Mouse (Mus musculus) telencephalon, adult 2 months (tissue): ENCODE data around the gene Cbfa2t3.

ENCODE experiments used
- DNase-seq: peaks from one replicate; pipeline ENCODE4 v3.0.0-alpha.2; 2011; ENCODE audit warnings: low read depth, low spot score

Cbfa2t3 gene

DNA sequence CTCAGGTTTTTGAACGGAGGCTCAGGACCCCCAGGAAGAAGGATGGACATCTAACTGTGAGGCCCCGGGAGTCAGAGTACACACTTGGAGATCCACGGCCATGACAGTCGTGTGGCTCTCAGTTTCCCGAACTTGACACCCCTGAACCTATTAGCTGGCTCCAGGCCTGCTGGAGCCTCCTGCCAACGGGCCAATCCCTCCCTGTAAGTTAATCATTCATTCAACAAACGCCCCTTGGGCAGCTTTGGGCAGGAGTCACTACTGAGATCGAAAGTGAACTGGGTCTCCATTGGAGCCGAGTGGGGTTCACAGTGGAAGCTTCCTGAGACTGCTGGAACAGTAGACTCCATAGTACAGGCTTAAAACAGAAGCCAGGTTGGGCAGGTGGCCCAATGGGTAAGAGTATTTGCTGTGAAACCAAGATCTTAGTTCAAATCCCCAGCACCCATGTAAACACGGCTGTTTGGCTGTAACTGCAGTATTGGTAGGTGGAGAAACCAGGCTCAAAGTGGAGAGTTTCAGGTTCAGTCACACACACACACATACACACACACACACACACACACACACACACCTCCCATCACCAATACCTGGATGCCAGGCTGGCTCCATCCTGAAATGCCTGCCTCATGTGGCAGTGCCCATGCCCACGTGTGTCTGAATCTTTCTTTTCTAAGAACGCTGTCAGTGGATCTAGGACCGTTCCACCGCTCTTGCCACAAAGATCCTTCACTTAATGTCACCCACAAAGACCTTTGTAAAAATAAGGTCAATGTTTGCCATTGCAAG, 20.0 kb upstream of the Cbfa2t3 start:
- DNase-seq, result no peak

DNA sequence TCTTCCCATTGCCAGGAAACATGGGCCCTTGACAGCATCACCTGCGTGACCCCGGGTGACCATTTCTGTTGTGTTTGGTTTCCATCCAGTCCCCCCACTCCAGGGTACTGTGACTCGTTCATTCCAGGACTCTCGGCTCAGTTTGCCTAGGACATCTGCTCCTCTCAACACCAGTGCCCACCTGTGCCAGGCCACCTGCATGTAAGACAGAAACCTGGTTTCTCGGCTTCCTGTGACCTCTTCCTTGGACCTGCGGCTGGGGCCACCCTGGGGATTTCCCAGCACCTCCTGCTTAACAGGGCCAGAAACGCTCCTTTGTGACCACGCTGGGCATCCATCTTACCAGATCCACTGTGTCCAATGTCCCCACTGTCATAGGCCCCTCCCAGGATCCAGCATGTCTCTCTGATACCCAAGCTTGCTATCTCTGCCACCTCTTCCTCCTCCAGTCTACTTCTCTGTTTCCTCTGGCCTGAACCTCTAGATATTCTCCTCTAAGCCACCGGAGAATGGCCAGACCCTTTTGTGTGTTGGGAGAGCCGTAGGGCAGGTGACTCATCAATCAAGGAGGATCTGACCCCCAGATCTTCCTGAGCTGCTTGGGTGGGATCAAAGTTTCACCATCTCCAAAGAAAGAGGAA, 19.1 kb upstream of the Cbfa2t3 start:
- DNase-seq, result no peak

DNA sequence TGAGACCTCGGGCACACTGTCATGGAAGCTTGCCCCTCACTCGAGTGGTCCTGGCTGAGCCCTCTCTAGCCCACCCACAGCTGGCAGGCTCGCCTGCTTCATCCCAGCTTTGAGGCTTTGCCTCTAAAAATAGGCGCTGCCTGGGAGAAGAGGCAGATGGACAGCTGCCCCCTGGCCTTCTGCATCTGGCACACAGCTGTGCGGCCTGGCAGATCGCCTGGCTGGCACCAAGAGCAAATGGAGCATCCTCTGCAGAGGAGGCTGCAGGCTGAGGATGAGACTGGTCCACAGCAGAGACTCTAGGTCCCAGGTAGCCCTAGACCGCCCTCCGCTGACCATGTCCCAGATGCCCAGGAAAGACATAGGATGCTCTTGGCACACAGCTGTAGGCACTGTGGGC, 17.7 kb upstream of the Cbfa2t3 start:
- no peak for DNase-seq

DNA sequence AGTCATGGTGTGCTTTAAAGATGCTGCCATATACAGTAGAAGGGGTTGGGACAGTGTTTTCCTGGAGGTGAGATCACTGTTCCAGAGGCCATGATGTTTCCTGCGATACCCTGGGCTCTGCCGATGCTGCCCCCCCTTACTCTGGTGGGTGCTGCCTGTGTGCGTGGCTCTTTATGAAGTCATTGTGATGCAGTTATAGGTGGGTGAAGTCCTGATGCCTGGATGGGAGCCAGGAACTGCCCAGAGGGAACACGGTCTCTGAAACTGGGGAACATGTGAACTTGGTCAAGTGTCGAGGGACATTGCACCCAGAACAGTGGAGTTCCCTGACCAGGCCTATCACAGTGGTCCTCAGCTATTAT, 14.2 kb upstream of the Cbfa2t3 start:
- no peak for DNase-seq

DNA sequence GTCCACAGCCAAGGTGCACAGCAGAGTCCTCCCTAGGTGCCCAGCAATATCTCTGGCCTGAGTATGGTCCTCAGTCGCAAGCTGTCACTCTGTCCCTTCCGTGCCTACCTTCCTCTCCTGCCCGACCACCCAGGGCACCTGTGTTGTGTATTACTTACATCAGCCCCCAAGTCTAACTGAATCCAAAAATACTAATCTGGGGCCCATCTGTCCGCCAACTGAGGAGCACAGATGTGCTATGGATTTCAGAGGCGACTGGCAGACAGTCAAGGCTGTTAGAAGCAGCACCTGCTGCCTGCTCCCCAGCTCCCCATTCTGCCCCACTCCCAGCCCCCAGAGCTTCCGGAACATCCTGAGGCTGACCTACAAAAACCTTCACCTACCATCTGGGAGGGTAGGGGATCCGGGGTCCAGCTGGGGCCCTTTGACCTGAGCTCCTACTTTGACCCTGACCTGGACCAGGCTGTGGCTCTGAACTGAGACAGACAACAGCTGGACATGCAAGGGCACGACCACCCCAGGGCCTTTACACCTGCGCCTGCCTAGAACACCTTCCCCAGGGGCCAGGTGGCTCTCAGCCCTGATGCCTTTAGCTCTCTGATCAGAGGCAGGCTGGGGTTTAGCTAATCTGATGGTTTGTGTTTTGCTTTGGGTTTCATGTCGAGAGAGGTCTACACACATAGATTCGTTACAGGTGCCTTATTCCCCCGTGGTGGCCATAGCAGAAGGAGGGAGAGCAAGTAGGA, 13.7 kb upstream of the Cbfa2t3 start:
- no peak for DNase-seq

DNA sequence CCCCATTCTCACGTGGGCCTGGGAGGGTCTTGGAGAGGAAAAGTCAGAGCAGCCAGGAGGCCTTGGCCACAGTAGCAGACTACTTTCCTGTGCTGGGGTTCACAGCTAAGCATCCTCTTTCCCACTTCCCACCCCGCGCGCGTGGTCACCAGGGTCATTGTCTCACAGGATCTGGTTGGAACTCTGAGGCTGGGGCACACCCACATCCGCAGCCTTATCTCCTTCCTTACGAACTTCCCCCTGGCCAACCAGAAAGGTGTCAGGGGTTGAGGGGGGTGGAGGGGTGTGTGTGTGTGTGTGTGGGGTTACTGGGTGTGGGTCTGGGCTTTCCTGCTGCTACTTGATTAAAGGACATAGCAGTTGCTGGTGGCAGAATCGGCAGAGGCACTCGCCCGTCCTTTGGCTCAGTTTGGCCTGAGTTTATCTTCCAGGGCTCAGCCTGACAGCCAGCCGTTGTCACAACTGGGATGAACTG, 13.0 kb upstream of the Cbfa2t3 start:
- no peak for DNase-seq

DNA sequence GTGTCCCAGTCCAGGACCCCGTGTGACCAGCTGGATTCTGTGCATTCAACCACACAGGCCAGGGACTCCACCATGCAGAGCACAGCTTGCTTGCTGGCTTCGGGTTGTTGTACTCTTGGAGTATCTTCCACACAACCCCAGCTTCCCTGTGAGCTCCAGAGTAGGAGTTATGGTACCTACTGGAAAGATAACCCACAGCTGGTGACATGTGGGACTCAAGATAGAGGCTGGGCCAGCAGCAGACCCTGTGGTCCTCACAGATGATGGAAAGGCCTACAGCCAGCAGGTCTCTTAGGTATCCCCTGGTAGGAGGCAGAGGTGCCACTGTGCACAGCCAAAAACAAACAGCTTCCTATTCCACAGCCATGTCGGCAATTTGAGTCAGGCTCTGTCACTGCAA, 12.6 kb upstream of the Cbfa2t3 start:
- DNase-seq, result no peak

DNA sequence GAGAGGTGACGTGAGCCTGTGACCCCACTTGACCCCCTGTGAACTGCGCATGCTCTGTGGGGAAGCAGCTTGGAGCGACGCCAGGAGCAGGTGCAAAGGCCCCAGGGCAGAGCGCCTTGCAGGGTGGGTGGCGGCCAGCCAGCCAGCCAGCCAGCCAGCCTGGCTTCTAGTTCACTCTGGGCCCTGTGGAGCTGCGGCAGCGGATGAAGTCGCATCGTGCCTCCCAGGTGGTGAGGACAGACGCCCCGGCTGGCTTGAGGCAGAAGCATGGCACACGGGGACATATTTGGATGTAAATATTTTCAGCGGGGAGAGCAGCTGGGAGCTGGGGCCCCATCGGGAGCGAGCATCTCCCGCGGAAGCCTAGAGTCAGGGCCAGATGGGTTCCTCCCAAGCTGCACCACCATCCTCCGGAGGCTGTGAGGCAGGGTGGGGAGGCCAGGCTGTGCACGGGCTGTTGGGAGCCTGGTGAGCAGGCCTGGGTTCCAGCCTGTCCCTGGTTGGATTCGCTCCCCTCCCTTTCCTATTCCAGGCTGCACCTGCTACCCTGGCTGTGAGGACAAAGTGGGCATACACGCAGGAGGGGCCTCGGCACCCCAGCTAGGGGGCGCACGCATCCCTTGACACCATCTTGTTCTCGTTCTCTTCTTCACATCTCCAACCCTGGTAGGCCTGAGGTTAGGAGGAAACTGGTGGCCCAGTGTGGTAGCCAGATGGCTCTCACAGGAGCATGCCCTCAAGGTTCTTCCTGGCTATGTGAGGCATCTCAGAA, 10.6 kb upstream of the Cbfa2t3 start:
- DNase-seq, result peak; percentile 36

DNA sequence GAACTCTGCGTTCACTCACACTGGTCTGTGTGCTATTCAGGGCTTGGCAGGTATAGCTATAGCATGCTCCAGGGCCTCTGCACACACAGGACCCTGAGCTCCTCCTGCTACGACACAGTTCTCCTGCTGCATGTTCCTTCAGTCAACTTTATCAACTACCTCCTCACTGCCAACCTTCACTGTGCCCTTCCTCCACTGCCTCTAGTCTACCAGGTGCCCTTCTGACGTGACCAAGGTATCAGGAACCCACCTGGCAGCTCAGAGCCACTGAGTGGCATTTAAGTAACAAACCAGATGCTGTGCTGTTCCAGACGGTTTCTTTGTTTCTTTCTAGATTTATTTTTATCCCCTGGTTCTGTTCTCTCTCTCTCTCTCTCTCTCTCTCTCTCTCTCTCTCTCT, 8.3 kb upstream of the Cbfa2t3 start:
- DNase-seq, result no peak

DNA sequence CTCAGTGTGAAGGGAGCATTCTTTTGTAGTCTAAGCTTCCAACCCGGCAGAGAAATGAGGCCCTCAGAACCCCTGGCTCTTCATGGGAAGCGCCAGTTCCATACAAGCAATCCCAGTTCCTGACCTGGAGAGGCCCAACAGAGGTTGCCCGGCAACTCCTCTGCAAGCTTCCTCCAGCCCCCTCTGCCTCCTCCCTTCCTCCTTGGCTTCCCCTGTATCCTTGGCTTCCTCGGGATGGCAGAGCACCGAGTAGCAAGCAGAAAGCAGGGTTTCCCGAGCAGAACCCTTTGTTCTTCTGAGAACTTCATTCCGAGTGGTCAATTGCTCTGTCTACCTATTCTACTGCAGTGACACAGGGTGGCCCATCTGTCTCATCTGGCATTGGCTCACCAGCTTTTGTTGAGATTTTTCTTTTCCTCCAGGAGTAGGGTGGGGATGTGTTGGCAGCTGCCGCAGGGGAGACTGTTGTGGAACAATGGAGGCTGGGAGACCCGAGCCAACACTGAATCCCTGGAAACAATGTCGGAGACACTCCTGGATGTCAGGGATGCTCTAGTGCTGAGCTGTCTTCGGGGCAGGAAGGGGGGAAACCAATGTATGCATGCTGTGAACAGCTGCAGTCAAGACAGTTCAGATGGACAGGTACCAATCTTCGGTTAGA, 7.1 kb upstream of the Cbfa2t3 start:
- no peak for DNase-seq

DNA sequence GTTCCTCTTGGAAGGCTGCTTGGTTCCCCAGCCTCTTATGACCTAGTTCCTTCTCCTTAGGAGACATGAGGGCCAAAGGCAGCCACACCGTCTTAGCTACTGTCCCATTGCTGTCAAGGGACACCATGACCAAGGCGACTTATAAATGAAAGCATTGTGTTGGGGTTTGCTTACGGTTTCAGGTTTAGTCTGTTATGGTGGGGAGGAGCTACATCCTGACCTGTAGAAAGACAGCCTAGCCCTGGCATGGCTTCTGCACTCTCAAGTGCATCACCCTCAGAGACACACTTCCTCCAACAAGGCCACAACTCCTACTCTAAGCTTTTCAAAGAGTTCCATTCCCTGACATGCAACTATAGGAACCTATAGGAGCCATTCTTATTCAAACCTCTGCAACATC, 5.7 kb upstream of the Cbfa2t3 start:
- no peak for DNase-seq

DNA sequence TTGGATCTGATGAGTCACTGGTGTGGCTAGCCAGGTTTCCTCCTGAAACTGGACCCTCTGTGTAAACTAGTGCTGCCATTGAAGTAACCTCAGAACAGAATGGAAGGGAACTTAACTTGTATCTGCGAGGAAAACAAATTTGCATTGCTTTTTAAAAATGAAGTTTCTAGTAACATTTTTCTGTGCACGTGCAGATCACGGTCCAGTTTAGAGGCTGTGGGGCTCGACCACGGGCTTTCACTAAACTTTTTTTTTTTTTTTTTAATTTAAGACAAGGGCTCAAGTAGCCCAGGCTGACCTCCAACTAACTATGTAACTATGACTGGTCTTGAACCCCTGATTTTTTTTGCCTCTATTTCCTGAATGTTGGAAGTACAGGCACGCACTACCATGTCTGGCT, 4.0 kb upstream of the Cbfa2t3 start:
- DNase-seq, result no peak

DNA sequence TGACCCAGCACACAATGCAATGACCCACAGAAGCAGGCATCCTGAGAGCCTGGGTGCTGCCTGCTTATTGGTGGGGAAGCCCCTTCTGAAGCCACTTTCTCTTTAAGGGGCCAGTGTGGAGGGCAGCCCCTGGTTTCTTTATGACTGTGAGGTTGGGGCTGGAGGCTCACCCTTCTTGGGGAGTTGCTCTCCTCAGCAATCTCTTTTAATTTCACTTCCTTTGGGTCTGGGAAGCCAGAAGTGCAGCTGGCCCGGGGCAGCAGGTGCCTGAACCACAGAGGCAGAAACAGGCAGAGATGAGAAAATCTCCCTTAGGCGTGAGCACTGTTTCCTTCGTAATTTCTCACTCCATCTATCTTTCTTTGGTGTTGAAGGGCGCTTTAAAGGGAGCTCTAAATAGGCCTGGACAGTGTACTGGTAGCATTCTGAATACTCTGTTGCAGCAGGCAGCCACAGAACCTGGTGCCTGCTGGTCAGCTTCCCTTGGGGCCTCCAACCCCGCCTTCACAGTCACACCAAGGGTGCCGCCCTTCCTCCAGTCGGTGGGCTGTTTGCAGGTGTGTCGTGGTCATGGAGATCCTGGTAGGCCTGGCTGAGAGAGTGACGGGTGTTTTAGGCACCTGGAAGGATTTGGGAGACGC, 3.5 kb upstream of the Cbfa2t3 start:
- no peak for DNase-seq

DNA sequence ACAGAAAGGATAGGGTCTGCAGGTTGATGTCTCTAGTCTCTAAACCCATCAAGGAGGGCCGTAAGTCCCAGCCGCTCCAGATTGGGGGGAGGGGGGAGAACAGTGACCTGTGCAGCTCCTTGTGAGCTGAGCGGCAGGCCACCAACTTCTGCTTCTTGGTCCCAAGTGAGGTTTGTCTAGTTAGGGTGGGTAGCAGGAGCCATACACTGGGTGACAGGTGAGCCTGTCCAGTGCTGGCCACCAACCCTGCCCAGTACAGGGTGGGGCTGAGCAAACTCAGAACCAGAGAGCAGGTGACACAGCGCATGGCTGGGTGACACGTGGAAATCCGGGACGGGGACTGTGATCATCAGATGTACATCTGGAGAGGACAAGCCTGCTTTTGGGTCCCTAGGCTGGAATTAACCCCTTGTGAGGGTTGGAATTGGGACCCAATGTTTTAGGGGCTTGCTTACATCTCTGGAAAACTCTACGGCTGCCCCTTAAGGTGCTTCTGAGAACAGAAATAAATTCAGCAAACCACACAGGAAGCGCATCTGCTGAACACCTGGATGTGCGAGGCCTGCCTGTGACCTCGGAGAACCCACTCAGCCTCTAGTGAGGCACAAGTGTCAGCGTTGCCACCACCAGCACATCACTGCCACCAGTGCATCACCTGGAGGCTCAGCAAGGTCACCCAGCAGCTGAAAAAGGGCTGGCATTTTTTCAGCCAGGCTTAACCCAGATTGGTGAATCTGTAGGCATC, 2.7 kb upstream of the Cbfa2t3 start:
- DNase-seq, result no peak

DNA sequence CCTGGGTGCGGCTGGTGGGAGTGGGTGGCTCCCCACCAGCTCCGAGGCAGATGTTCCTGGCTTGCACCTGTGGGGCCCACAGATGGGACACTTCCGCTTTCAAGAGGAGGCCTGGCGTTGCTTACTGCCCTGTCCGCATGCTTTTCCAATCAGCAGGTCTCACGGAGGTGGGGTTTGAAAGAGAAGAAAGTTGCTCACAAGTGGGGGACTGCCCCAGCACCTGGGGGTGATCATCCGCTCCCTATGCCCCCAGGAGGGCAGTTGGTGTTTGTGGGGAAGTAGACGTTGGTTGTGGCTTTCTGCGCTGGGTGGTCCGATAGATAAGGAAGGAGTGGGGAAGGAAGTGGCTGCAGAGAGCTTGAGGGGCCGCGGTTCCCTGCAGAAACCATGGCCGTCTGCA, 1.7 kb upstream of the Cbfa2t3 start:
- no peak for DNase-seq

DNA sequence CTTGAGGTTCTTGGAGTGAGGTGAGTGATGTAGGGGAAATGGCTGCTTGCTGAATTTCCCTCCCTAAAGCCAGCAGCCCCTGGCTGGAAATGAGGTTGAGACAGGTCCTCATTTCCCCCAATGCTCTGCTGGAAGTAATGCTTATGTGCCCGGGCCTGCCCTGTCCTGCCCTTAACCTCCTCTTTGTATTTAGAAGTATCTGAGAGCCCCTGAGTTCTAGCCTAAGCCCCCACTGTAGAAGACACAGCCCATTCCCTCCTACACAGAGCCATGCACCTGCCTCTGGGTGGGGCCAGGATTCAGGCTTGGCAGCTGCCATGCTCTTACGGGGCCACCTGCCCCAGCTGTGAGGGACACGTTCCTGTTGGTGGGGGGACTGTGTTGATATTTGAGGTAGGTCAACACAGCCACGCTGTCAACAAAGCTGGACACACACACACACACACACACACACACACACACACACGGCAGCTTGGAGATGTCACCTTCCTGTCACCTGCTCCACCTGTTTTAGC, 598 bp downstream of the Cbfa2t3 start:
- DNase-seq, result no peak

DNA sequence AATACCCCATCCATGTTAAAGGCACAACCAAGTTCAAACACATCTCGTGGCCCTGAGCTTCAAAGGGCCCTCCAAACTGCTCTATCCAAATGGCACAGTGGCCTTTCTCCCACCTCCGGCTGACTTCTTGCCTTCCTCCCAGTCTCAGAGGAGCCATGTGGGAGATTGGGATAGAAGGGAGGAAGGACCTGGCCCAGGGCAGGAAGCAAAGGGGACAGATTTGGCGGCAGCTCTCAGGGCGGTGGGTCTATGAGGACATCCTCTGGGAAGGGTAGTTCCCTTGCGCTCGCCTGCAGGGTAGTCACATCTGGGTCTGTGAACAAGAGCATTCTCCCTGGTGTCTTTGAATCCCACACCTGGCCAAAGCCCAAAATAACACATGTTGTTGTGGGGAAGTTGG, 1.3 kb downstream of the Cbfa2t3 start:
- no peak for DNase-seq

DNA sequence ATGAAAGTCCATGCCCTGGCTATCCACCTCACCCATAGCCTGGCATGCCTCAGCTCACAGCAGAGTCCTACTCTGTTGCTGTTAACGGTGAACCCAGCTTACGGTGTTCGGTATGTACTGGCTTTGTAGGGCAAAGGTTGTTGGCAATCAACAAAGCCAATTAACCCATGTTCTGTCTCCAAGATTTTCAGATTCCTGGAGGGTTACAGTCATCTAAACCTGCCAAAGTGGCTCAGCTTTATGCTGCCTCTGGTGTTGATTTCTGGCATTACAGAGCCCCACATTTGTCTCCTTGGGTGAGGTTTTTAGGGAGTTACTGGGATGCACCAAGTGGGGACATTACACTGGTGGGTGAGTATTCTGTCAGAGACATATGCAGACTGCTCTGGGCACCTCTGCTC, 1.7 kb downstream of the Cbfa2t3 start:
- DNase-seq, result no peak

DNA sequence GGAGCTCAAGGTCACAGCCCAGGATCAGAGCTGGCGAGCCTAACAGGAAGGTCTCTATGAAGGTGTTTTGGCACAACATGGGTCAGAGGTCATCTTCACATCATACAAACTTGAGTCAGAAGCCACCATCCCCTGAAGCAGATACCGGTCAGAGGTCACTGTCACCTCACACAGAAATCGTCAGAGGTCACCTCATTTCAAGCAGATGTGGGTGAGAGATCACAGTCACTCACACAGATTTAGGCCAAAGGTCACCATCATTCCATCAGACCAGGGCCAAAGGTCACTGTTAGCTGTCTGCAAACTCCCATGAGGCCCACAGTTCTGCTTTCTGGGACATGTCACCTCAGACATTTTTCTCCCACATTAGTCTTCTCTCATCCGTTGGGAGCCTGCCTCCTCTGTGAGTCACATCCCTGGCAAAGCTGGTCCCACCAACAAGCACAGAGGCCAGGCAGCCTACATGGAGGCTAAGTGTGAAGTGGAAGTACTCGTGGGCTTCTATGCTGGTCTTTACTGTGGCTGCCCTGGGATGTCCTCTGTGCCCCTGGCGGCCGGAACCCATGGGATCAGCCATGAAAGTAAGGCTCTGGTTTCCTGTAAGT, 3.4 kb downstream of the Cbfa2t3 start:
- no peak for DNase-seq

DNA sequence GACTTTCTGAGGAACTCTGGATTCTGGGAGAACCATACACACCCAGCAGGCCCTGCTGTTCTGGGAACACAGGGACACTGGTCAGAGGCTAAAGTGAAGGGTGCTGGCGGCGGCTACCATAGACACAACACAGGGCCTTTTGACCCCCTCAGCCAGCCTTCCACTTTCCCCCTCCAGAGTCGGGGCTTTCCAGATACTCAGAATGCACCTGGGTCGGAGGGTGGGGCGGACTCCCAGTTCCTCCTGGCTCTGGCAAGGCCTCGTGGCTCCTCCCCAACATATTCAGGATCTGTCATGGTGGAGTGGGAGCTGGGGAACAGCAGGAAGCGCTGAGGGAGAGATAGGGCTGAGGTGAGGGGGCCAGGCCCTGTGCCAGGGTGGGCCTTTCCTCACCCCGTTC, 6.8 kb downstream of the Cbfa2t3 start:
- no peak for DNase-seq
